Mouse (Mus musculus) forebrain, postnatal 0 days (tissue): ENCODE measurements at regions not wholly inside any gene's neighbourhood (a gene's known extent, or its start where the extent isn't known, plus 50 kb on each side); places are given as distances from the start of the nearest gene placed in this dataset.

Experiments used
- ATAC-seq: fragments of 200-750 bp; cut with Nextera tagmentation; 2 replicates; pipeline ENCODE4 v1.8.0; 2017; ENCODE audit warnings: mild to moderate bottlenecking, moderate library complexity
- DNase-seq: peaks from one replicate; pipeline ENCODE4 v3.0.0-alpha.2; 2015
- H3K27ac ChIP-seq: fragments of 300-500 bp; sonication (generic); 2 replicates; pipeline ENCODE4 v1.5.1; 2014; ENCODE audit warnings: low read depth, mild to moderate bottlenecking, antibody characterized with exemption, low read length, moderate library complexity, mixed read lengths
- H3K27me3 ChIP-seq: fragments of 300-500 bp; sonication (generic); 2 replicates; pipeline ENCODE4 v1.6.1; 2014; ENCODE audit warnings: mild to moderate bottlenecking, low read length, mixed read lengths; ENCODE audit not compliant: insufficient read depth
- H3K36me3 ChIP-seq: fragments of 300-500 bp; sonication (generic); 2 replicates; pipeline ENCODE4 v1.6.1; 2014; ENCODE audit warnings: mild to moderate bottlenecking, moderate library complexity; ENCODE audit not compliant: insufficient read depth
- H3K4me1 ChIP-seq: fragments of 300-500 bp; sonication (generic); 2 replicates; pipeline ENCODE4 v1.6.1; 2014; ENCODE audit warnings: antibody characterized with exemption; ENCODE audit not compliant: insufficient read depth
- H3K4me2 ChIP-seq: fragments of 300-500 bp; sonication (generic); 2 replicates; pipeline ENCODE4 v1.6.1; 2014; ENCODE audit warnings: low read depth, mild to moderate bottlenecking, moderate library complexity
- H3K4me3 ChIP-seq: fragments of 300-500 bp; sonication (generic); 2 replicates; pipeline ENCODE4 v1.5.1; 2014; ENCODE audit warnings: low read depth, low read length, mixed read lengths
- H3K9ac ChIP-seq: fragments of 300-500 bp; sonication (generic); 2 replicates; pipeline ENCODE4 v1.6.1; 2014; ENCODE audit warnings: mild to moderate bottlenecking
- H3K9me3 ChIP-seq: fragments of 300-500 bp; sonication (generic); 2 replicates; pipeline ENCODE4 v1.6.1; 2016; ENCODE audit warnings: low read length
- CTCF ChIP-seq: sonication (generic); IDR thresholded peaks from 2 replicates; pipeline ENCODE4 v1.5.1; 2016; ENCODE audit warnings: antibody characterized with exemption, control low read depth, low read depth
- WGBS: fragments of 180-500 bp; shearing (Covaris S2); extraction: QIAGEN DNeasy Blood & Tissue Kit; methylation state at CpG from one replicate; pipeline ENCODE4 v1.1.7; 2014; 5-methylcytosine and 5-hydroxymethylcytosine counted together

DNA sequence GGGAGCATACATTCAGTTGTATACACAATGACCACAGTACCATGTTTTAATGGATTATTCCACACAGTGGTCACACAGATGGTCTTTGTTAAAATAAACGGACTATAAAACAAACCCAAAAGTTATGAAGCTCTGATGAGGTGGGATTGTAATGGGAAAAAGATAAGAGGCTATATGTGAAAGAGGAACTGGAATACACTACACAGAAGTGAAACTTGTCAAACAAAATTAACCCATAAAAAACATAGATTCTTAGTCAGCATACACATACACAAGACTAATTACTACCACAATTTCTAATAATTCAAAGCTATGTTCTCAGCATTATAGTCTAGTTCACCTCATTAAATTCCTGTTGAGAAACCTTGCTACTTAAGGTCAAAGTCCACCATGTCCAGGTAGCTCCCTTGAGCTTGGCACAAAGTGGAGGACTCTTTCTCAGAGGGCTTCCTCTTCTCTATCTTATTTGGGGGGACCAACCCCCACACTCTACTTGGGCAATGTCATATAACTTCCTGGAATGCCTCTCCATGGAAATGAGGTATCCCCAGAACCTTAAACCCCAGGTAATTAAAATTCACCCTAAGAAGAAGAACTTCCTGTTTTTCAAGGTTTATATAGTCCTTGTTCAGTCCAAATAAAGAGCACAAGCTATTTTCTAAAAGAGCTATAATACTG, 269.2 kb upstream of the Thbs1 start:
- DNase-seq (no peak), ATAC-seq (no peak)
- no peaks in the 10 kb centered on the region for H3K9me3 ChIP-seq
- no peak for TF ChIP-seq CTCF
- no peaks in the 10 kb centered on the region for H3K27me3 ChIP-seq
- H3K4me1 ChIP-seq = no peaks in the 10 kb centered on the region
- no peaks in the 10 kb centered on the region for H3K36me3 ChIP-seq
- 88% methylated on average over 1 of the region's 1 CpGs for WGBS
- no peak overlapping the region for H3K27ac ChIP-seq
- H3K4me3 ChIP-seq = no peak overlapping the region
- H3K9ac ChIP-seq = no peak overlapping the region
- no peak overlapping the region for H3K4me2 ChIP-seq

DNA sequence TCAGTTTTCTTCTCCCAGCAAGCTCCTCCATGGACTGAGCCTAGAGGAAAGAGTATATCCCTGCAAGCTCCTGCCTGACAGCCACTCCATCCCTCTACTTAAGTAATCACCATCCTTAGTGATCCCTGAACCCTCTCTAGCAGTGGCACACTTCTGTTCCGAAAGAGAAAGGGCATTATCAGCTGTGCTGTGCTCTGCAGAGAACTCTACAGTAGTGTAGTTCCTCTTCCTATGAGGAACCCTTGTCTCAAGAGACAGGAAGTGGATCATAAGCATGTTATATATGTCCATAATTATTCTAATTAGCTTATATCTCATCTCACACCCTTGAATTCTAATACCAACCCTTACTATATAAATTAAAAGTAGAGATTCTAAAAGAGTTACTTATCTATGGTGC, 259.2 kb upstream of the Thbs1 start:
- Histone ChIP-seq H3K4me3 (no peak overlapping the region), H3K4me1 (no peaks in the 10 kb centered on the region), H3K36me3 (no peaks in the 10 kb centered on the region), H3K27me3 (no peaks in the 10 kb centered on the region), H3K9me3 (no peaks in the 10 kb centered on the region), H3K27ac (no peak overlapping the region), H3K4me2 (no peak overlapping the region), H3K9ac (no peak overlapping the region)
- no peak for TF ChIP-seq CTCF
- ATAC-seq (no peak), DNase-seq (no peak)
- WGBS = 81% methylated on average over 1 of the region's 1 CpGs

- WGBS = 48% methylated on average over 3 of the region's 3 CpGs
- DNase-seq (no peak), ATAC-seq (no peak)
- no peak for TF ChIP-seq CTCF
- no peak overlapping the region for H3K4me2 ChIP-seq
- H3K4me3 ChIP-seq = no peak overlapping the region
- H3K4me1 ChIP-seq = no peaks in the 10 kb centered on the region
- no peaks in the 10 kb centered on the region for H3K27me3 ChIP-seq
- H3K9ac ChIP-seq = no peak overlapping the region
- H3K9me3 ChIP-seq = no peaks in the 10 kb centered on the region
- H3K36me3 ChIP-seq = no peaks in the 10 kb centered on the region
- no peak overlapping the region for H3K27ac ChIP-seq
Observed at GRCm38 (mm10) chr2:117862301-117862700, 249.4 kb upstream of the Thbs1 start.

- H3K4me1 ChIP-seq = no peaks in the 10 kb centered on the region
- H3K9me3 ChIP-seq = no peaks in the 10 kb centered on the region
- 92% methylated on average over 1 of the region's 1 CpGs for WGBS
- DNase-seq = no peak
- no peak overlapping the region for H3K9ac ChIP-seq
- H3K27ac ChIP-seq = no peak overlapping the region
- ATAC-seq = no peak
- no peaks in the 10 kb centered on the region for H3K36me3 ChIP-seq
- no peak overlapping the region for H3K4me3 ChIP-seq
- no peak for TF ChIP-seq CTCF
- no peaks in the 10 kb centered on the region for H3K27me3 ChIP-seq
- no peak overlapping the region for H3K4me2 ChIP-seq
Observed at GRCm38 (mm10) chr2:117865119-117865518, 246.6 kb upstream of the Thbs1 start.

- 50% methylated on average over 4 of the region's 4 CpGs for WGBS
- H3K36me3 ChIP-seq = no peaks in the 10 kb centered on the region
- H3K27me3 ChIP-seq = no peaks in the 10 kb centered on the region
- H3K9me3 ChIP-seq = no peaks in the 10 kb centered on the region
- H3K9ac ChIP-seq = no peak overlapping the region
- TF ChIP-seq CTCF = no peak
- H3K27ac ChIP-seq = no peak overlapping the region
- H3K4me3 ChIP-seq = no peak overlapping the region
- no peak for ATAC-seq
- H3K4me1 ChIP-seq = no peaks in the 10 kb centered on the region
- H3K4me2 ChIP-seq = no peak overlapping the region
- no peak for DNase-seq
Observed at GRCm38 (mm10) chr2:117866946-117867345, 244.7 kb upstream of the Thbs1 start.

DNA sequence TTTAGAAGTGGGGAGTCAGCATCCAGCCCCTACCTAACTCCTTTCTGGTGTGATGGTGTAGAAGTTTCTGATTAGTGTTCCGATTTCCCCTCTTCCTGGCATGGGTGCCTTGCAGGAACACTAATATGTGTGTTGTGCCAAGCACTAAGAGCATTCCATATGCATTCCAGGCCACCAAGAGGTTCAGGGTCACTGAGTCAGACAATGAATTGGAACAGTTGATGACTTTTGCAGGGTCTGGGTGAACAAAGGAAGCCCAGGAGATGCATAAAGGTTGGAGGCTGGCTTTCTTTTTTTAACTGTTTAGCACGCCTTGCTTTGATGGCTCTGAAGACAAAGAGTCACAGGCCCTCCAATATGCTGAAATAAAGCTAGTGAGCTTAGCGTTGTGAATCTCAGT, 244.3 kb upstream of the Thbs1 start:
- Histone ChIP-seq H3K9me3 (no peaks in the 10 kb centered on the region), H3K9ac (no peak overlapping the region), H3K4me1 (no peaks in the 10 kb centered on the region), H3K27ac (no peak overlapping the region), H3K27me3 (no peaks in the 10 kb centered on the region), H3K4me3 (no peak overlapping the region), H3K4me2 (no peak overlapping the region), H3K36me3 (no peaks in the 10 kb centered on the region)
- TF ChIP-seq CTCF = no peak
- ATAC-seq (no peak), DNase-seq (no peak)
- 38% methylated on average over 3 of the region's 3 CpGs for WGBS

DNA sequence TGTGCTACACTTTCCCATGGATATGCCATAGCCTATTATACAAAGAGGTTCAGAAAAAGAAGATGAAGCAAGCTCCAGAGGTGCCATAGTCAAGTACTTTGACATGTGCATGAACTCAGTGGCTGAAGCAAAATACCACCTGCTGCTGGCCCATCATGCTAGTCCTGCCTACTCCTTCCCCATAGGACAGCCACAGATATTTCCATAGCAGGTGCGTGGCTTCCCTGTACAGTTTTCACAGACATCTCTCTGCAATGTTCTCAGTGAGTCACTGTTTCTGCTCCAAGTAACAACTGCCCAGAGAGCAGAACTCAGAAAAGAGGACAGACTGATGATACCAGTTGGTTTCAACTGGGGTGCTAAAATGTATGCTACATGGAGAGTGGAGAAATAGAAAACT, 242.8 kb upstream of the Thbs1 start:
- Histone ChIP-seq H3K4me2 (no peak overlapping the region), H3K9me3 (no peaks in the 10 kb centered on the region), H3K9ac (no peak overlapping the region), H3K27me3 (no peaks in the 10 kb centered on the region), H3K4me3 (no peak overlapping the region), H3K4me1 (no peaks in the 10 kb centered on the region), H3K36me3 (no peaks in the 10 kb centered on the region), H3K27ac (no peak overlapping the region)
- DNase-seq (no peak), ATAC-seq (no peak)
- no peak for TF ChIP-seq CTCF
- 98% methylated on average over 1 of the region's 1 CpGs for WGBS
